In genomic region chr13:98311597-98311996, GRCm38 (mm10) we compare ENCODE assay signal across 34 mouse cellular contexts. TPM values are rescaled to one million over a fixed set of nuclear protein-coding genes. Genes with fewer than 3 reads are reported as not detected.
DNase-seq lines count a peak whose midpoint lies in the region; ATAC-seq and TF ChIP-seq lines count a peak whose summit lies in the region.
"Had no signal": no experiment of that assay in that cellular context is flagged by ENCODE, and none has a peak within 500 bp of the region (broad histone marks: within the 10 kb centered on the region; RNA-seq: fewer than 3 reads in every experiment).

No protein-coding gene starts in this region.

- ATAC-seq in intestine, postnatal 0 days = peak; percentile 73
- no peak for ATAC-seq in liver, embryonic 11.5 days (replicated peaks; ENCODE audit: low FRiP score)
- ATAC-seq: forebrain, embryonic 14.5 days; forebrain, postnatal 0 days; hindbrain, embryonic 16.5 days; inflammation-experienced regulatory T-cells, adult 6 months; Patski had no signal

- DNase-seq in heart, adult 11 months = peak; percentile 19
- DNase-seq in heart, adult 2 months = no peak
- no peak for DNase-seq in CH12.LX (ENCODE audit: extremely low read depth)
- DNase-seq in MN1 (ENCODE audit: low spot score) = peak; percentile 40
- DNase-seq in liver, embryonic 11.5 days (ENCODE audit: low spot score) = no peak
- DNase-seq in embryo, embryonic 10.5 days (ENCODE audit: low spot score) = no peak
- DNase-seq in spleen, postnatal 10 days (ENCODE audit: low spot score in 2 of 2) = no peak
- DNase-seq: adrenal gland, postnatal 10 days; adrenal gland, postnatal 36 days; cerebellum, adult 18-20 months; cerebellum, adult 9-10 months; cerebellum, postnatal 14 days; forebrain, postnatal 0 days; gastrocnemius, adult 2 months; gastrocnemius, postnatal 14 days; heart, adult 18-20 months had no signal

- H3K4me1 ChIP-seq in heart, adult 2 months (ENCODE audit: control insufficient read depth, insufficient read depth, low read length) = peaks cover 4% of the 10 kb centered on the region
- peaks cover 17 to 63% of the 10 kb centered on the region in 2 experiments for H3K4me1 ChIP-seq in CH12.LX (ENCODE audit: control insufficient read depth in 1 of 2, insufficient read depth in 2 of 2)
- H3K4me1 ChIP-seq in intestine, postnatal 0 days (replicated peaks; ENCODE audit: control insufficient read depth, insufficient read depth, low read length) = peaks cover 8% of the 10 kb centered on the region; the same call in 1 of the 2 replicates
- H3K4me1 ChIP-seq in liver, embryonic 11.5 days (replicated peaks; ENCODE audit: control insufficient read depth, insufficient read depth, low read length) = peaks cover 10% of the 10 kb centered on the region

- intact Hi-C loops in heart, adult 2 months (cut with DNase I) = no loop called here

- TF ChIP-seq EP300 in heart, adult 2 months (IDR thresholded peaks at IDR 0.05; ENCODE audit: insufficient read depth, low read depth, low read length) = no peak
- TF ChIP-seq EP300 in CH12.LX (IDR thresholded peaks at IDR 0.05; ENCODE audit: low read length) = no peak

- no peak for TF ChIP-seq POLR2A in heart, adult 2 months (IDR thresholded peaks at IDR 0.05; ENCODE audit: insufficient read depth, low read depth, low read length)
- TF ChIP-seq POLR2A in CH12.LX (IDR thresholded peaks at IDR 0.05; ENCODE audit: low read depth, low read length) = no peak

- peaks cover 5% of the 10 kb centered on the region; the same call in 1 of the 2 replicates for H3K79me2 ChIP-seq in heart, adult 2 months (replicated peaks; ENCODE audit: control insufficient read depth, insufficient read depth, low read length)
- H3K79me2 ChIP-seq in CH12.LX (replicated peaks; ENCODE audit: control insufficient read depth, extremely low read depth, insufficient read depth, poor library complexity, severe bottlenecking) = peaks cover 63% of the 10 kb centered on the region

- dilution Hi-C loops in CH12.LX (cut with MboI; ENCODE audit: extremely low pct_ligation_motif_present, extremely low pct_unique_long_range_greater_than_20kb, low sequenced_read_pairs) = no loop called here

- no peaks in the 10 kb centered on the region for H3K27me3 ChIP-seq in heart, adult 2 months (ENCODE audit: control insufficient read depth, insufficient read depth, low read length)
- no peaks in the 10 kb centered on the region for H3K27me3 ChIP-seq in CH12.LX (replicated peaks)
- no peaks in the 10 kb centered on the region for H3K27me3 ChIP-seq in intestine, postnatal 0 days (replicated peaks; ENCODE audit: control insufficient read depth, insufficient read depth, low read length)
- H3K27me3 ChIP-seq in liver, embryonic 11.5 days (replicated peaks; ENCODE audit: control insufficient read depth, insufficient read depth, low read length) = no peaks in the 10 kb centered on the region
- H3K27me3 ChIP-seq: embryonic facial prominence, embryonic 12.5 days; embryonic facial prominence, embryonic 15.5 days; heart, embryonic 13.5 days; hindbrain, embryonic 13.5 days; Patski had no signal

- peaks cover 42% of the 10 kb centered on the region for H3K36me3 ChIP-seq in heart, adult 2 months (ENCODE audit: control insufficient read depth, insufficient read depth, low read length)
- peaks cover 46 to 76% of the 10 kb centered on the region in 2 experiments for H3K36me3 ChIP-seq in CH12.LX (replicated peaks in 1 of 2; ENCODE audit: control insufficient read depth in 1 of 2, insufficient read depth in 1 of 2, low read length in 1 of 2)
- H3K36me3 ChIP-seq in intestine, postnatal 0 days (ENCODE audit: control insufficient read depth, insufficient read depth) = peaks cover 40% of the 10 kb centered on the region
- peaks cover 32% of the 10 kb centered on the region for H3K36me3 ChIP-seq in liver, embryonic 11.5 days (ENCODE audit: control insufficient read depth, insufficient read depth, low read length)

- H3K4me2 ChIP-seq in CH12.LX (ENCODE audit: insufficient read depth, low read depth, poor library complexity, severe bottlenecking) = peak overlapping the region; percentile 21
- H3K4me2 ChIP-seq in intestine, postnatal 0 days (replicated peaks; ENCODE audit: low read depth) = no peak overlapping the region
- H3K4me2 ChIP-seq in liver, embryonic 11.5 days = no peak overlapping the region
- H3K4me2 ChIP-seq: embryonic facial prominence, embryonic 12.5 days; embryonic facial prominence, embryonic 15.5 days; heart, embryonic 13.5 days; hindbrain, embryonic 13.5 days had no signal

- no peak overlapping the region for H3K27ac ChIP-seq in heart, adult 2 months
- H3K27ac ChIP-seq in CH12.LX (ENCODE audit: insufficient read depth, low read depth) = no peak overlapping the region
- peak overlapping the region; percentile 54 for H3K27ac ChIP-seq in intestine, postnatal 0 days (ENCODE audit: low read depth, low read length)
- H3K27ac ChIP-seq in liver, embryonic 11.5 days (ENCODE audit: low read depth, low read length) = no peak overlapping the region
- H3K27ac ChIP-seq: embryonic facial prominence, embryonic 12.5 days; embryonic facial prominence, embryonic 15.5 days; gastrocnemius, adult 2 months; heart, embryonic 10.5 days; heart, embryonic 13.5 days; hindbrain, embryonic 10.5 days; hindbrain, embryonic 13.5 days had no signal

- WGBS in heart, adult 2 months = 94% methylated on average over 5 of the region's 5 CpGs
- 40% methylated on average over 5 of the region's 5 CpGs for WGBS in intestine, postnatal 0 days
- 94% methylated on average over 5 of the region's 5 CpGs for WGBS in liver, embryonic 11.5 days

- H3K4me3 ChIP-seq in heart, adult 2 months = no peak overlapping the region
- H3K4me3 ChIP-seq in CH12.LX (replicated peaks in 1 of 3; ENCODE audit: low read depth in 2 of 3, low read length in 2 of 3, poor library complexity in 1 of 3) = no peak overlapping the region
- H3K4me3 ChIP-seq in intestine, postnatal 0 days (ENCODE audit: low read depth, low read length) = no peak overlapping the region
- no peak overlapping the region for H3K4me3 ChIP-seq in liver, embryonic 11.5 days (ENCODE audit: low read depth, low read length)
- H3K4me3 ChIP-seq: embryonic facial prominence, embryonic 12.5 days; embryonic facial prominence, embryonic 15.5 days; gastrocnemius, adult 2 months; heart, embryonic 10.5 days; heart, embryonic 13.5 days; hindbrain, embryonic 10.5 days; hindbrain, embryonic 13.5 days had no signal

- no peak overlapping the region for H3K9ac ChIP-seq in heart, adult 2 months (ENCODE audit: low read depth, low read length)
- H3K9ac ChIP-seq in CH12.LX (ENCODE audit: insufficient read depth, low read depth) = no peak overlapping the region; the same call in 1 of the 2 replicates
- no peak overlapping the region for H3K9ac ChIP-seq in intestine, postnatal 0 days (ENCODE audit: low read depth, low read length)
- H3K9ac ChIP-seq in liver, embryonic 11.5 days (ENCODE audit: low read depth, low read length) = no peak overlapping the region
- H3K9ac ChIP-seq: embryonic facial prominence, embryonic 12.5 days; embryonic facial prominence, embryonic 15.5 days; forebrain, postnatal 0 days; heart, embryonic 13.5 days; hindbrain, embryonic 13.5 days had no signal

- TF ChIP-seq CTCF in heart, adult 2 months (IDR thresholded peaks at IDR 0.05) = no peak
- no peak for TF ChIP-seq CTCF in CH12.LX (conservative IDR thresholded peaks at IDR 0.05 in 1 of 2, IDR thresholded peaks at IDR 0.05 in 1 of 2; ENCODE audit: low read depth in 2 of 2, low read length in 2 of 2)
- no peak for TF ChIP-seq CTCF in intestine, postnatal 0 days (IDR thresholded peaks at IDR 0.05; ENCODE audit: low read depth)

- no peak for TF ChIP-seq RAD21 in CH12.LX (IDR thresholded peaks at IDR 0.05; ENCODE audit: low read depth, low read length)

- no peaks in the 10 kb centered on the region for H3K9me3 ChIP-seq in CH12.LX (replicated peaks; ENCODE audit: low read length)
- no peaks in the 10 kb centered on the region for H3K9me3 ChIP-seq in intestine, postnatal 0 days (ENCODE audit: control insufficient read depth)
- H3K9me3 ChIP-seq in liver, embryonic 11.5 days (ENCODE audit: control insufficient read depth, low read length) = no peaks in the 10 kb centered on the region
- H3K9me3 ChIP-seq: embryonic facial prominence, embryonic 12.5 days; embryonic facial prominence, embryonic 15.5 days; heart, embryonic 10.5 days; heart, embryonic 13.5 days; hindbrain, embryonic 10.5 days; hindbrain, embryonic 13.5 days had no signal

- in situ Hi-C loops in CH12.LX (cut with MboI; ENCODE audit: low pct_ligation_motif_present, low pct_unique_long_range_greater_than_20kb, low sequenced_read_pairs) = no loop called here

RNA-seq across cellular contexts. Expression of gene Btf3, which starts 5.2 kb away (rescaled TPM):
- total RNA-seq in heart, adult 2 months (2021) = 100 to 1,000 TPM; 193 to 218 TPM
- polyA plus RNA-seq in heart, adult 2 months (2012; rRNA removed) = 88.2 and 135 TPM in 2 replicates
- total RNA-seq in CH12.LX (2012; rRNA removed) (1,038 and 1,073 TPM in 2 replicates), CH12.LX (2014; rRNA removed) (1,568 and 1,693 TPM in 2 replicates)
- 1,281 and 1,367 TPM in 2 replicates for polyA plus RNA-seq in CH12.LX (2012; ENCODE audit: insufficient read length, low read depth)
- 471 and 494 TPM in 2 replicates for polyA plus RNA-seq in intestine, postnatal 0 days (2015; fragmentation: Nextera tagmentation; extraction: Ambion mirVana)
- 879 and 893 TPM in 2 replicates for polyA plus RNA-seq in liver, embryonic 11.5 days (2014; fragmentation: Nextera tagmentation; extraction: Ambion mirVana)

RNA-seq across cellular contexts. Expression of gene Gm21976, which starts 31.9 kb away (rescaled TPM):
- total RNA-seq in heart, adult 2 months (2021) = not detected
- polyA plus RNA-seq in heart, adult 2 months (2012; rRNA removed) = not detected in 2 replicates
- total RNA-seq in CH12.LX (2012; rRNA removed) (not detected in 2 replicates), CH12.LX (2014; rRNA removed) (not detected in 2 replicates)
- not detected in 2 replicates for polyA plus RNA-seq in CH12.LX (2012; ENCODE audit: insufficient read length, low read depth)
- polyA plus RNA-seq in intestine, postnatal 0 days (2015; fragmentation: Nextera tagmentation; extraction: Ambion mirVana) = not detected in 2 replicates
- not detected in 2 replicates for polyA plus RNA-seq in liver, embryonic 11.5 days (2014; fragmentation: Nextera tagmentation; extraction: Ambion mirVana)
- total RNA-seq: adrenal gland, adult 18-20 months; adrenal gland, postnatal 10 days; adrenal gland, postnatal 36 days; ES-E14; forebrain, postnatal 0 days; gastrocnemius, adult 2 months; gastrocnemius, postnatal 14 days; gastrocnemius, postnatal 4 days; heart, adult 18-20 months; heart, postnatal 25 days had no signal
- polyA plus RNA-seq: embryonic facial prominence, embryonic 12.5 days; forebrain, embryonic 11.5 days; forebrain, embryonic 14.5 days; forebrain, postnatal 0 days; frontal cortex, adult 2 months; heart, embryonic 10.5 days; heart, embryonic 13.5 days; heart, embryonic 16.5 days; hindbrain, embryonic 10.5 days; hindbrain, embryonic 13.5 days; hindbrain, embryonic 16.5 days; inflammation-experienced regulatory T-cells, adult 6 months; Patski had no signal

RNA-seq across cellular contexts. Expression of gene Foxd1, which starts 42.4 kb away (rescaled TPM):
- total RNA-seq in heart, adult 2 months (2021) = under 1 TPM in 1 of 2 experiments, not detected in 1; 0.05 TPM
- 0.03 and 0.06 TPM in 2 replicates for polyA plus RNA-seq in heart, adult 2 months (2012; rRNA removed)
- total RNA-seq in CH12.LX (2012; rRNA removed) = not detected in 2 replicates
- total RNA-seq in CH12.LX (2014; rRNA removed) = not detected in 2 replicates
- polyA plus RNA-seq in CH12.LX (2012; ENCODE audit: insufficient read length, low read depth) = not detected in 2 replicates
- not detected in 2 replicates for polyA plus RNA-seq in intestine, postnatal 0 days (2015; fragmentation: Nextera tagmentation; extraction: Ambion mirVana)
- 0.05 TPM in 1 of 2 replicates, not detected in the other for polyA plus RNA-seq in liver, embryonic 11.5 days (2014; fragmentation: Nextera tagmentation; extraction: Ambion mirVana)
- polyA plus RNA-seq: heart, embryonic 16.5 days; inflammation-experienced regulatory T-cells, adult 6 months had no signal

RNA-seq across cellular contexts. Expression of gene Ankra2, which starts 48.7 kb away (rescaled TPM):
- total RNA-seq in heart, adult 2 months (2021) = 10 to 100 TPM; 35.6 to 46.8 TPM
- polyA plus RNA-seq in heart, adult 2 months (2012; rRNA removed) = 11.3 and 17.2 TPM in 2 replicates
- 10.1 and 11.1 TPM in 2 replicates for total RNA-seq in CH12.LX (2012; rRNA removed)
- total RNA-seq in CH12.LX (2014; rRNA removed) = 12.9 and 15.3 TPM in 2 replicates
- polyA plus RNA-seq in CH12.LX (2012; ENCODE audit: insufficient read length, low read depth) = 12.4 and 14.8 TPM in 2 replicates
- 18.9 and 19.3 TPM in 2 replicates for polyA plus RNA-seq in intestine, postnatal 0 days (2015; fragmentation: Nextera tagmentation; extraction: Ambion mirVana)
- polyA plus RNA-seq in liver, embryonic 11.5 days (2014; fragmentation: Nextera tagmentation; extraction: Ambion mirVana) = 19.4 and 20.2 TPM in 2 replicates

RNA-seq across cellular contexts. Expression of gene Utp15, which starts 48.8 kb away (rescaled TPM):
- total RNA-seq in heart, adult 2 months (2021) = 1 to 10 TPM; 5.7 to 6.7 TPM
- 4.2 and 6.2 TPM in 2 replicates for polyA plus RNA-seq in heart, adult 2 months (2012; rRNA removed)
- total RNA-seq in CH12.LX (2012; rRNA removed) = 36.8 and 44.3 TPM in 2 replicates
- 51.7 and 52.2 TPM in 2 replicates for total RNA-seq in CH12.LX (2014; rRNA removed)
- polyA plus RNA-seq in CH12.LX (2012; ENCODE audit: insufficient read length, low read depth) = 49.4 and 51.7 TPM in 2 replicates
- polyA plus RNA-seq in intestine, postnatal 0 days (2015; fragmentation: Nextera tagmentation; extraction: Ambion mirVana) = 9.3 and 9.8 TPM in 2 replicates
- 46.1 and 49.9 TPM in 2 replicates for polyA plus RNA-seq in liver, embryonic 11.5 days (2014; fragmentation: Nextera tagmentation; extraction: Ambion mirVana)

Comparison
In these comparisons a context has a peak if more than half of its experiments do, and no peak if none do; other contexts are left out.
1. DNase-seq: peak in heart, adult 11 months (single experiment) and MN1 (single experiment); none in heart, adult 2 months (0 of 2), CH12.LX (single experiment), liver, embryonic 11.5 days (single experiment), embryo, embryonic 10.5 days (single experiment) and spleen, postnatal 10 days (0 of 2).